Mouse (Mus musculus) lung, embryonic 14.5 days (tissue): Measurements from ENCODE around the gene Sec16b. TPM values are rescaled to one million over a fixed set of nuclear protein-coding genes. Genes with fewer than 3 reads are reported as not detected.
A peak's percentile ranks its signal among the peaks of the same experiment; 100 is the strongest.

Experiments
- ATAC-seq: fragments of 200-750 bp; cut with Nextera tagmentation; 2 replicates; pipeline ENCODE4 v1.8.0; 2017; ENCODE audit warnings: mild to moderate bottlenecking, moderate TSS enrichment, moderate library complexity; ENCODE audit not compliant: insufficient read depth
- DNase-seq: peaks from one replicate; pipeline ENCODE4 v3.0.0-alpha.2; 2015
- H3K27ac ChIP-seq: fragments of 300-500 bp; sonication (generic); 2 replicates; pipeline ENCODE4 v1.5.1; 2014; ENCODE audit warnings: low read depth, mild to moderate bottlenecking, moderate library complexity
- H3K27me3 ChIP-seq: fragments of 300-500 bp; sonication (generic); 2 replicates; pipeline ENCODE4 v1.6.1; 2014; ENCODE audit warnings: low read length, control low read depth; ENCODE audit not compliant: insufficient read depth
- H3K36me3 ChIP-seq: fragments of 300-500 bp; sonication (generic); 2 replicates; pipeline ENCODE4 v1.6.1; 2014; ENCODE audit warnings: control low read depth; ENCODE audit not compliant: insufficient read depth
- H3K4me1 ChIP-seq: fragments of 300-500 bp; sonication (generic); 2 replicates; pipeline ENCODE4 v1.6.1; 2014; ENCODE audit warnings: antibody characterized with exemption, control low read depth; ENCODE audit not compliant: insufficient read depth
- H3K4me2 ChIP-seq: fragments of 300-500 bp; sonication (generic); 2 replicates; pipeline ENCODE4 v1.6.1; 2014; ENCODE audit warnings: mild to moderate bottlenecking
- H3K4me3 ChIP-seq: fragments of 300-500 bp; sonication (generic); 2 replicates; pipeline ENCODE4 v1.5.1; 2014; ENCODE audit warnings: low read depth, low read length
- H3K9ac ChIP-seq: fragments of 300-500 bp; sonication (generic); 2 replicates; pipeline ENCODE4 v1.6.1; 2014
- H3K9me3 ChIP-seq: fragments of 300-500 bp; sonication (generic); 2 replicates; pipeline ENCODE4 v1.6.1; 2016; ENCODE audit warnings: low read depth, low read length, control low read depth
- CTCF ChIP-seq: IDR thresholded peaks from 2 replicates; pipeline ENCODE4 v1.5.1; 2016; ENCODE audit warnings: antibody characterized with exemption, low read depth
- WGBS: fragments of 180-500 bp; shearing (Covaris S2); extraction: QIAGEN DNeasy Blood & Tissue Kit; methylation state at CpG from one replicate; pipeline ENCODE4 v1.1.7; 2014; 5-methylcytosine and 5-hydroxymethylcytosine counted together
- polyA plus RNA-seq: library from polyadenylated mRNA; unstranded; fragments of >200 nt; fragmentation: Nextera tagmentation; extraction: Ambion mirVana; gene quantifications from 2 replicates; pipeline ENCODE4 v1.2.1, GENCODE M21; 2014

Gene Sec16b
- polyA plus RNA-seq, 1 experiment from 2014 or later: 3.3 TPM

GRCm38 (mm10) chr1:157558145-157558544 lies 51.6 kb downstream of the Sec16b start:
- no peak for DNase-seq
- no peak overlapping the region for H3K4me3 ChIP-seq
- no peaks in the 10 kb centered on the region for H3K4me1 ChIP-seq
- no peak for TF ChIP-seq CTCF
- no peak for ATAC-seq
- WGBS: 62% methylated on average over 5 of the region's 5 CpGs
- H3K36me3 ChIP-seq: no peaks in the 10 kb centered on the region
- no peak overlapping the region for H3K9ac ChIP-seq
- H3K4me2 ChIP-seq: no peak overlapping the region
- no peak overlapping the region for H3K27ac ChIP-seq
- no peaks in the 10 kb centered on the region for H3K9me3 ChIP-seq
- no peaks in the 10 kb centered on the region for H3K27me3 ChIP-seq

DNA sequence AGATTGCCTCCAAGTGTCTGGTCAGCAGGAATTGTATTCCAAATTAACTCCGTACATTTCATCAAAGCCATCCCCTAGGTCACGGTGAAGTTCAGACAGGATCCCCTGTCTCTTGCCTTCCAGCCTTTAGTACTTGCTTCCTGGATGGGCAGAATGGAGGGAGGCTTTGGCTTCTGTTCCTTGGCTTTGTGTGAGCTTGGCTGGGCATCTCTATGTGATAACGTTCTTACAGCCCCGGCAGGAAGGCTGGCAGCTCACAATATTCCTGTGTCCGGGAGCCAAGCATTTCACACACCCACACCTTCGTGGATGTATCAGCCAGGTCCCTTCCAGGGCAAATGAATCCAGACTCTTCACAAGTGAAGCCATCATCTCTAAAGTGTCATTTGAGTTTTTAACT lies 53.5 kb downstream of the Sec16b start:
- no peaks in the 10 kb centered on the region for H3K27me3 ChIP-seq
- 79% methylated on average over 6 of the region's 6 CpGs for WGBS
- no peak overlapping the region for H3K4me3 ChIP-seq
- H3K9me3 ChIP-seq: no peaks in the 10 kb centered on the region
- no peak for TF ChIP-seq CTCF
- DNase-seq (no peak), ATAC-seq (no peak)
- no peaks in the 10 kb centered on the region for H3K36me3 ChIP-seq
- no peak overlapping the region for H3K9ac ChIP-seq
- no peak overlapping the region for H3K27ac ChIP-seq
- no peaks in the 10 kb centered on the region for H3K4me1 ChIP-seq
- no peak overlapping the region for H3K4me2 ChIP-seq

DNA sequence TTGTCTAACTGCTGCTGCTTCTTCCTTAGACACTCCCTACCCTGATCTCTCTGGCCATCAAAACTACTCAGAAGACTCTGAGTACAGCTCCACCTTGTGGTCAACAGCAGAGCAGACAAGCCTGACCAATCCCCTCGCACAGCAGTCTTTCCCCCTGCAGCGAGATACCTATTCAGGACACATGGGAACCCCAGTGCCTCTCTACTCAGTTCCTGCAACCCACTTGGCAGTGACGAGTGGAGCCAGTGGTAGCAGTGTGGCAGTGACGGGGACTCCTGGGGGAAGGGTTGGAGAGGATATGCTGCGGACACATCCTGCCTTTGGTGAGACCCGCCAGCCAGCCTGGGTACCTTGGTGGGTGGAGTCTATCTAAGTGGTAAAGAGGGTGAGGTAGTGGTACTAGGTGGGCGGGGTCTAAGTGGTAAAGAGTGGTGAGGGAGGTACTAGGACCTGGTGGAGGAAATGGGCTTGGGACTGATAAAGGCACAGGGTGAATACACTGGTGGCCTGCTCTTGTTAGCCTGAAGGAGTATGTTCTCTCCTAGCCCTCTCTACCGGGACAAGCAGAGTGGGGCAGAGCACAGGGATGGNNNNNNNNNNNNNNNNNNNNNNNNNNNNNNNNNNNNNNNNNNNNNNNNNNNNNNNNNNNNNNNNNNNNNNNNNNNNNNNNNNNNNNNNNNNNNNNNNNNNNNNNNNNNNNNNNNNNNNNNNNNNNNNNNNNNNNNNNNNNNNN lies 54.3 kb downstream of the Sec16b start:
- Histone ChIP-seq H3K4me2 (peak overlapping the region; percentile 31; the same call in 1 of the 2 replicates), H3K4me1 (no peaks in the 10 kb centered on the region), H3K27me3 (no peaks in the 10 kb centered on the region), H3K27ac (no peak overlapping the region), H3K4me3 (no peak overlapping the region), H3K9ac (no peak overlapping the region), H3K9me3 (no peaks in the 10 kb centered on the region), H3K36me3 (no peaks in the 10 kb centered on the region)
- WGBS: 23% methylated on average over 8 of the region's 8 CpGs
- DNase-seq (peak; percentile 70), ATAC-seq (peak; percentile 77)
- TF ChIP-seq CTCF: peak; percentile 74

- 84% methylated on average over 8 of the region's 8 CpGs for WGBS
- Histone ChIP-seq H3K36me3 (no peaks in the 10 kb centered on the region), H3K27ac (no peak overlapping the region), H3K4me3 (no peak overlapping the region), H3K9me3 (no peaks in the 10 kb centered on the region), H3K4me2 (no peak overlapping the region), H3K4me1 (no peaks in the 10 kb centered on the region), H3K27me3 (no peaks in the 10 kb centered on the region), H3K9ac (no peak overlapping the region)
- DNase-seq: no peak
- no peak for ATAC-seq
- TF ChIP-seq CTCF: no peak
These were observed 61.3 kb downstream of the Sec16b start for GRCm38 (mm10) chr1:157567819-157568218.

GRCm38 (mm10) chr1:157569263-157570090 lies 62.9 kb downstream of the Sec16b start:
- no peaks in the 10 kb centered on the region for H3K9me3 ChIP-seq
- no peak overlapping the region for H3K9ac ChIP-seq
- no peak overlapping the region for H3K27ac ChIP-seq
- no peaks in the 10 kb centered on the region for H3K27me3 ChIP-seq
- DNase-seq: peak; percentile 79
- H3K36me3 ChIP-seq: no peaks in the 10 kb centered on the region
- 57% methylated on average over 5 of the region's 5 CpGs for WGBS
- no peak overlapping the region for H3K4me3 ChIP-seq
- no peaks in the 10 kb centered on the region for H3K4me1 ChIP-seq
- peak; percentile 84 for ATAC-seq
- TF ChIP-seq CTCF: no peak
- H3K4me2 ChIP-seq: no peak overlapping the region

DNA sequence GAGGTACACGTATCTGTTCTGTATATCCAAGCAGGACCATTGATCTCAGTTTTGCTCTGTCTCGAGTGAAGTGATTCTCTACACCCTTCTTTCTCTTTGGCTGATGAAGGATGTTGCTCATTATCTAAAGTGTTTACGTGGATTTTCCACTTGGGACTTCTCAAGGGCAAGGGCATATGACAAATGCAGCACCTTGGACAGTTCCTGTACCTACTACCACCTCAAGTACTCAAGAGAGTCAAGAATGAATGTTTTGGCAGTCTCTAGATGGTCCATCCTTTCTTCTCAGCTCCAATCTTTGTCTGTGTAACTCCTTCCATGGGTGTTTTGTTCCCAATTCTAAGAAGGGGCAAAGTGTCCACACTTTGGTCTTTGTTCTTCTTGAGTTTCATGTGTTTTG lies 68.8 kb downstream of the Sec16b start:
- Histone ChIP-seq H3K27me3 (no peaks in the 10 kb centered on the region), H3K36me3 (no peaks in the 10 kb centered on the region), H3K27ac (no peak overlapping the region), H3K9me3 (no peaks in the 10 kb centered on the region), H3K4me1 (no peaks in the 10 kb centered on the region), H3K4me3 (no peak overlapping the region), H3K4me2 (no peak overlapping the region), H3K9ac (no peak overlapping the region)
- ATAC-seq (no peak), DNase-seq (peak; percentile 71)
- WGBS: 73% methylated on average over 3 of the region's 3 CpGs
- no peak for TF ChIP-seq CTCF

DNA sequence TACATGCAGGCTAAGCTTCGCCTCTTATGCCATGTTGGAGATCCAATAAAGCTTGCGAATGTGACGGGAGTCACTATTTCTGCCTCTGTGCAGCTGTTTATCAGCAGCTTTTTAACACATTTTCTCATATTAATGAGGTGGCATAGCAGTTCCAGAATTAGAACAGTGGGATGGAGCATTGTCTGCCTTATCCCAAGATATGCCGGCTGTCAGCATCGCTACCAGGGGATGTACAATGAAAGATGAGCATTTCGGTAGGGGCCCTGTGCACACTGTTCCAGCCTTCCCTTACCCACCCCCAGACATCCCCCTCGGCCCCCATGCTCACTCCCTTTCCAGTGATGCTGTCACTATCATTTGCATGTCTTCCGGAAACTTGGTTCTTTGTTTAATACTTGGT lies 71.8 kb downstream of the Sec16b start:
- ATAC-seq (no peak), DNase-seq (no peak)
- H3K4me3 ChIP-seq: no peak overlapping the region
- no peak for TF ChIP-seq CTCF
- no peak overlapping the region for H3K9ac ChIP-seq
- H3K4me1 ChIP-seq: no peaks in the 10 kb centered on the region
- H3K36me3 ChIP-seq: no peaks in the 10 kb centered on the region
- 72% methylated on average over 8 of the region's 8 CpGs for WGBS
- no peak overlapping the region for H3K27ac ChIP-seq
- no peaks in the 10 kb centered on the region for H3K9me3 ChIP-seq
- H3K27me3 ChIP-seq: no peaks in the 10 kb centered on the region
- no peak overlapping the region for H3K4me2 ChIP-seq
